Mouse (Mus musculus) gastrocnemius, postnatal 25 days (tissue): Measurements from ENCODE around the gene St5. TPM values are rescaled to one million over a fixed set of nuclear protein-coding genes. Genes with fewer than 3 reads are reported as not detected.
A peak's percentile ranks its signal among the peaks of the same experiment; 100 is the strongest.

ENCODE experiments used
- DNase-seq: peaks from one replicate; pipeline ENCODE4 v3.0.0; 2022
- total RNA-seq, 2 experiments: library from RNA; stranded (reverse); gene quantifications; 1 replicate in 1 of 2; 2 replicates in 1 of 2; pipeline ENCODE4 v1.2.3; 2021

St5 gene
- total RNA-seq, 2 experiments from 2014 or later, result 8.0 to 8.3 TPM

DNA sequence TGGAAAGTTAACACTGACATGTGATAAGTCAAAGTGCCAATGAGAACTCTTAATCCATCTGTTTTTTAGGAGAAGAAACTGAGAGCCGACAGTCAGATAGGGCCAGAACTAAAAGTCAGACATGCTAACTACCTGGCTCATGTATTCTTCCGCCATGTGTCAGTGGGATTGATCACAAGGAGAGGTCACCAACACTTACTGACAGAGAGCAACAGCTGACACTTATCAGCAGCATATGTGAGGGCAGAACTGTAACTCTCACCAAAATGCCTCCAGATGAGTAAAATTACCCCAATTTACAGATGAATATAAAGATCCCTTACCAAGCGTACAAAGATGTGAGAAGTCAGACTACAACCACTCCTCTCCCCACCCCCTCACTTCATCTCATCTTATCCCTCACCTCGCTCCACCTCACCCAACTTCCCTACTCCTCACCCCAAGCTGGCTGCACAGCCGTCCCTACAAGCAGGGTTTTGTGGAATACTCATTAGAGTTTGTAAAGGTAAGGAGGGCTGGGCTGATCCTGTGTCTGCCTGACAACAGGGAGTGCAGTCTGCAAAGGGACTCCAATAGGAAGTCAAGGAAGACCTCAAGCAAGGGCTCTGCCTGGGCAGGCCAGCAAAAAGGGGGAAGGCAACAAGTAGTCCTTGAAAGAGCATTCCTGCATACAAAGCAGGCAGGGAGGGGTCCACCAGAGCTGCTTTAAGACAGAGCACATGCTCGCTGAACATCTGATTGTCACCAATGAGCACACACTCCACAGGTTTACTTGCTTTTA, 93.7 kb downstream of the St5 start:
- no peak for DNase-seq

DNA sequence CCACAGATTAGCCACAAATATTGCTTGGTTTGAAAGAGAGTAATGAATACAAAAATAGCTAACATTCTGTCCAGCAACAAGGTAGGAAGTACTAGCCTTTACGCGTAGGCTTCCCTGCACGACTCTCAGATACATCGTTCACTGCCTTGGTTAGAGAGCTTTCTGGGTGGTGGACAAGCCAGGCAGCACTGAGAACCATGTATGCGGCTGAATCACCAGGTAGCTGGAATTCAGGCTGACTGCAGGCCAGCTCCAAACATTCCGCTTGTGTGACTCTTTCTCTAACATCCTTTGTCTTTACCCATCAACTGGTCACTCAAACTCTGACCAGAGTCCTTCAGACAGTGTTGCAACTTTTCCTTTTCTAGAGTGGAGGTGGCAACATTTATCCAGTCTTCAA, 94.6 kb downstream of the St5 start:
- no peak for DNase-seq

DNA sequence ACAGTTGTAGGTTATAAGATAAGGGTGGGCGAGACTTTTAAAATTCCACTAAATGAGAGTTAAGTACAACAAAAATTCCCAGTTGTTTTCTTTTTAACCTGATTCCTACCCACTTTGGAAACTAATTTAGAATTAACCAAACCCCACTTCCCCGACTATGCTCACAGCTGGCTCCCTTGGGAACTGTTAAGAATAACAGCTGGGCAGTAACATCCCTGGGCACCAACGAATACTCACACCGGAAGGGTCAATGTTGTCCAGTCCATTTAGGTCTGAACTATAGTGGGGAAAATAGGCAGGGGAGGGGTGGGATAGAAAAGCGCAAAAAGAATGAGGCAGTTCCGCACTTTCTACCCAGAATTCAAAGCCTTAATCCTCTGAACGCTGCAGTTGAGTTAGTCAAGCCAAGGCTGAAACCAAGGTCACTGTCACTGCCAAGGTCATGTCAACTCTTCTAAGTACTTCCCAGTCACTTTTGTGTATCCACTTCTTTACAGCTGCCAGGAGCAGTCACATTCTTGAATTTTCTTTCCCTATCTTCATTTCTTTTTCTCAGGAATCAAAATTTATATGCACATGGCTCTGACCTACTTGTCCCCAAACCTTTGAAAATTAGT, 96.3 kb downstream of the St5 start:
- no peak for DNase-seq

GRCm38 (mm10) chr7:109602562-109602961, 100.8 kb downstream of the St5 start:
- DNase-seq, result no peak

DNA sequence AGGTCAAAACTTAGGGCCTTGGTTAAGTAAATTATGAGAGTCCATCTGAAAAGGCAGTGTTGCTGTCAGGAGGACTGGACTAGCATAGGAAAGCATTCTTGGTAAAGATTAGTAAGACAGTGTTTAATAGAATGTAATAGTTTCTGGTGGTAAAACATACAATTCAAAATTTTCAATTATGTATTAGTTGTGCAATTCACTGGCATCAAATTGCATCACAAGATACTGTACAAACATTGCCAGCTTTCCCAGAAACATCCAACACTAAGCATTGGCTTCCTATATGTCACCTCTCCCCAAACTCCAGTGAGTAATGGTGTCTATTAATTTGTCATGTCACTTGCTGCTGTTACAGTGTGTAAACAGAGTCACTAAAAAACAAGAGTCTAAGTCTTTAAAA, 101.4 kb downstream of the St5 start:
- no peak for DNase-seq

DNA sequence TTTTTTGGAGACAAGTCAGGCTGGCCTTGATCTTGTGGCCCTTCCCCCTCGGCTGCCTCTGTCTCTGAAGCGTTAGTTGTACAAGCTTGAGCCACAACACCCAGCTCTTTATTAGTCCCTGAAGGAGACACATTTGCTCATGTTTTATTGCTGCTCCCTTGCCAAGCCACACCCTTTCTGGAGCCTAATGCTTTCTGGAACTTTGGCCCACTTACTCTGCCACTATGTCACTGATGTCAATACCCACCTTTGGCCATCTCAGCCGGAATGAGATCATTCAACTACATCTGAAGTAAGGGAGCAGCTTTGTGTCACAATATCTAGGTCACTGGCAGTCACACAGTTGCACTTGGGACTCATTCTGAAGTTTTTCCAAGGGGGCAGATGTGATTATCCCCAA, 102.7 kb downstream of the St5 start:
- DNase-seq, result peak; percentile 73

DNA sequence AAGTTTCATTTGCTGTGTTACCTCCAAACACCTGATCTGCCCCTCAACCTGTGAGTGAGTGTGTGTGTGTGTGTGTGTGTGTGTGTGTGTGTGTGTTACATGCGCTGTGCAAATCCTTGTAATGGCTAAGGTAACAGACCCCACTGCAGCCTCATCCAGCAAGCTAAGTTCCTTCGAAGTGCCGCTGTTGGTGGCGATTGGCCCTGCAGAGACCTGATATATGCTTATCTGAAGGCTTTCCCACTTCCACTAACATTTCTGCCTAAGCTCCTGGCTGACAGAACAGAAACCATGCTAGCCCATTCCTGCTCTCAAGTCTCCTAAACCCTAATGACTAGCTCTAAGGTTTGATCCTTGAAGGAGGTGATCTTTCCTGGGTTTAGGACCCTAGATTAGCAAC, 103.4 kb downstream of the St5 start:
- no peak for DNase-seq

GRCm38 (mm10) chr7:109594845-109595531, 108.4 kb downstream of the St5 start:
- DNase-seq, result no peak

GRCm38 (mm10) chr7:109593992-109594391, 109.4 kb downstream of the St5 start:
- no peak for DNase-seq

- no peak for DNase-seq
These were observed 111.2 kb downstream of the St5 start for GRCm38 (mm10) chr7:109592184-109592583.

- DNase-seq, result peak; percentile 78
These were observed 112.8 kb downstream of the St5 start for GRCm38 (mm10) chr7:109590576-109590975.

GRCm38 (mm10) chr7:109588990-109589389, 114.4 kb downstream of the St5 start:
- no peak for DNase-seq

GRCm38 (mm10) chr7:109588145-109588544, 115.3 kb downstream of the St5 start:
- no peak for DNase-seq

DNA sequence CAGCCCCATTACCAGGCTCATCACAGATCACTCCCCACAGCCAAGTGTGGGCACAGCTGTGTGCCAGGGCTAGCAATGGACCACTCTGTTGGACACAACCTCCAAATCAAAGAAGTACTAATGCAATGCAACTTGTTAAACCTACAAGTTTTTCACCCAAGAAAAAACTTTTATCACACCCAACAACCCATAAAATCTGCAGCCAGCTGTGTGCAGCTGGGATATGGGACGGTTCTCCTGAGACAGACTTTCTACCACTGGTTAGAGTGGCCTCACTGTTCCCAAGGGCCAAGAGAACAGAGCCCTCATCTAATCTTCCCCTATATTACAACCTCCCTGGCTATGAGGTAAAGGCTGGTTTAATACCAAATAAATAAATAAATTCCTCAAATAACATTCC, 118.9 kb downstream of the St5 start:
- no peak for DNase-seq

DNA sequence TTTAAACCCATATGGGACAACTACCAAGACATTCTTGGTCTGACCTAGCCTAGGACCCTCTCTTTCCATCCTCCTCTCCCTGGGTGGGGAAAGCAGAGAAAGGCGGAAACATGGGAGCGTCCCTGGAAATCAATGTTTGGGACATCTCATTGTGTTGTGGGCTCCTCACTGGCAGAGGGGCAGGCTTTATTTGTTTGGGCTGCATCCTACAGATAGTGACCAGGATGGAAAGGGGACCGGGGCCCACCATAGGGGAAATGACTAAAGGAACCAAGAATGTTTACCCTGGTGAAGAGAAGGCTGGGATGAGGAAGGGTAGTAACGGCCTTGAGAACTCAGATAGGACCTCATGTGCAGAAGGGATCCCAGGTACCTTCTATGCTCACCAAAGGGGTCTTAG, 122.9 kb downstream of the St5 start:
- no peak for DNase-seq

GRCm38 (mm10) chr7:109579585-109580307, 123.7 kb downstream of the St5 start:
- DNase-seq, result no peak

- no peak for DNase-seq
These were observed 124.4 kb downstream of the St5 start for GRCm38 (mm10) chr7:109578880-109579584.

- DNase-seq, result peak; percentile 31
These were observed 126.8 kb downstream of the St5 start for GRCm38 (mm10) chr7:109576321-109577314.

DNA sequence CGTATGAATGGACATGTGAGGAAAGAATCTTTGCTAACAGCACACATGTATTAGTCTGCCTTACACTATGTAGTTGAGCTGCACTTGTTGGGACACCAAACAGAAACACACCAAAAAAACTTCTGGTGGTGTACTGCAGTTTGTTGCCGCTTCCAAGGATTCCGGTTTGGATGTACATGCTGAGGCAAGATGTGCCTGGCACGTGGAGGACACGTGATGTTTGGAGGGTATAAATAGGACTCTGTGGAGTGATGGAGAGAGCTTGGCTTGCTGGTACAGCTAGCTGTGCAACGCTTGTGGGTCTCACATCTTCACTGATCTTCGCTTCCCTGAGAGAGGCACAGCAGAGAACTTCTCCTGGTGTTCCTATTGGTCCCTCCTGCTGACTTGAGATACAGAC, 129.2 kb downstream of the St5 start:
- no peak for DNase-seq

DNA sequence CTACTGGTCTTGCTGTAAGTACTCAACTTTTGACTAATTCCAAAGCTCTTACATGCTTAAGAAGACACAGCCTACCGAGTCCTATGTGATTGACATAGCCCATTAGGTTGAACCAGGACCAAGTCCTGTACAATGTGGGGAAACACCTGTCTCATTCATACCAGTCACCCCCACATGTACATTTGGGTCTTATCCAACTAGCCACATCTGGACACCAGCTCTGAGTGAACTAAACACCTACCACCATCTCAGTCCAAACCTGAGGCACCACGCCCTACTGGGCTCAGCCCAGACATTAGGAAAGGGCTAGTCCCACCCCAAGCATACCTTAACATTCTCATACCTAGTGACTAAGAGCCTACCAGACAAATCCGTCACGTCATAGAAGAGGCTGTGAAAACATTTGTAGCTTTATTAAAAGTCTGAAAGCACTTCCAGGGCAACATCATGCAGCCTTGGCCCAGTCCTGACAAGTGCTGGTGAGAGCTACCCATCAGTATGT, 135.0 kb downstream of the St5 start:
- DNase-seq, result no peak
